Mouse (Mus musculus) liver, embryonic 14.5 days (tissue): ENCODE data around the gene Prrc2b. TPM values are rescaled to one million over a fixed set of nuclear protein-coding genes. Genes with fewer than 3 reads are reported as not detected.

Experiments
- ATAC-seq: fragments of 200-750 bp; cut with Nextera tagmentation; 2 replicates; pipeline ENCODE4 v1.8.0; 2017; ENCODE audit warnings: moderate number of reproducible peaks, mild to moderate bottlenecking, moderate library complexity; ENCODE audit not compliant: insufficient read depth
- DNase-seq, 3 experiments: peaks; one replicate each; pipeline ENCODE4 v3.0.0-alpha.2; 2012 to 2013; ENCODE audit warnings: low read depth in 3 of 3, low spot score in 3 of 3
- H3K27ac ChIP-seq: fragments of 300-500 bp; sonication (generic); 2 replicates; pipeline ENCODE4 v1.5.1; 2014; ENCODE audit warnings: moderate library complexity, mild to moderate bottlenecking, control low read depth, inconsistent platforms
- H3K27me3 ChIP-seq: fragments of 300-500 bp; sonication (generic); 2 replicates; pipeline ENCODE4 v1.6.1; 2014; ENCODE audit warnings: mild to moderate bottlenecking, low read length, moderate library complexity; ENCODE audit not compliant: control insufficient read depth, insufficient read depth
- H3K36me3 ChIP-seq: fragments of 300-500 bp; sonication (generic); replicated peaks from 2 replicates; pipeline ENCODE4 v1.6.1; 2014; ENCODE audit warnings: low read depth; ENCODE audit not compliant: control insufficient read depth, insufficient read depth
- H3K4me1 ChIP-seq, 2 experiments: fragments of 200-500 bp in 1 of 2; fragments of 300-500 bp in 1 of 2; sonication (generic) in 1 of 2; replicated peaks; 2 replicates each; pipeline ENCODE4 v1.6.1; 2012 to 2014; ENCODE audit warnings: antibody characterized with exemption in 1 of 2, inconsistent platforms in 1 of 2, low read length in 1 of 2; ENCODE audit not compliant: control insufficient read depth in 2 of 2, insufficient read depth in 2 of 2
- H3K4me2 ChIP-seq: fragments of 300-500 bp; sonication (generic); 2 replicates; pipeline ENCODE4 v1.6.1; 2014; ENCODE audit warnings: low read depth, mild to moderate bottlenecking, control low read depth, moderate library complexity
- H3K4me3 ChIP-seq, 2 experiments: fragments of 200-500 bp in 1 of 2; fragments of 300-500 bp in 1 of 2; sonication (generic) in 1 of 2; 2 replicates each; pipeline ENCODE4 v1.5.1; 2012 to 2014; ENCODE audit warnings: low read depth in 2 of 2, low read length in 2 of 2, mild to moderate bottlenecking in 2 of 2, control low read depth in 1 of 2, inconsistent platforms in 1 of 2, moderate library complexity in 1 of 2; ENCODE audit not compliant: insufficient read depth in 1 of 2
- H3K9ac ChIP-seq: fragments of 300-500 bp; sonication (generic); replicated peaks from 2 replicates; pipeline ENCODE4 v1.6.1; 2014; ENCODE audit warnings: mild to moderate bottlenecking, control low read depth, moderate library complexity
- H3K9me3 ChIP-seq: fragments of 300-500 bp; sonication (generic); 2 replicates; pipeline ENCODE4 v1.6.1; 2016; ENCODE audit warnings: low read length, mixed read lengths; ENCODE audit not compliant: control insufficient read depth
- CTCF ChIP-seq: IDR thresholded peaks from 2 replicates; pipeline ENCODE4 v1.5.1; 2016; ENCODE audit warnings: antibody characterized with exemption, low read depth, control low read depth
- EP300 ChIP-seq: IDR thresholded peaks from 2 replicates; pipeline ENCODE4 v1.6.1; 2016; ENCODE audit warnings: antibody characterized with exemption, low read depth
- WGBS: fragments of 180-500 bp; shearing (Covaris S2); extraction: QIAGEN DNeasy Blood & Tissue Kit; methylation state at CpG from one replicate; pipeline ENCODE4 v1.1.7; 2014; ENCODE audit not compliant: insufficient replicate concordance; 5-methylcytosine and 5-hydroxymethylcytosine counted together
- polyA plus RNA-seq, 2 experiments: library from polyadenylated mRNA; depleted of rRNA in 1 of 2; stranded (reverse) in 1 of 2; unstranded in 1 of 2; fragments of >200 nt; fragmentation: Nextera tagmentation in 1 of 2; extraction: Ambion mirVana in 1 of 2; gene quantifications; 2 replicates each; pipeline versions ENCODE4 v1.2.1 to v1.2.3; 2012 to 2014

Prrc2b gene
- polyA plus RNA-seq, 2 experiments: 6.2 to 7.6 TPM

- Histone ChIP-seq H3K9me3 (no peaks in the 10 kb centered on the region), H3K27me3 (no peaks in the 10 kb centered on the region), H3K4me2 (peak overlapping the region; percentile 49), H3K4me3 (no peak overlapping the region), H3K36me3 (no peaks in the 10 kb centered on the region), H3K9ac (peak overlapping the region; percentile 64), H3K27ac (peak overlapping the region; percentile 100), H3K4me1 (peaks cover 65 to 71% of the 10 kb centered on the region in 2 experiments)
- WGBS: 28% methylated on average over 6 of the region's 6 CpGs
- peak; percentile 74 to 80 (median 75) for DNase-seq
- TF ChIP-seq EP300: peak; percentile 52
- TF ChIP-seq CTCF: peak; percentile 97
- ATAC-seq: no peak
Measured at GRCm38 (mm10) chr2:32130435-32130834, 20.4 kb upstream of the Prrc2b start.

GRCm38 (mm10) chr2:32131205-32131834, 19.6 kb upstream of the Prrc2b start:
- peak overlapping the region; percentile 100 for H3K27ac ChIP-seq
- H3K4me2 ChIP-seq: peak overlapping the region; percentile 49
- TF ChIP-seq EP300: no peak
- no peak for TF ChIP-seq CTCF
- no peak overlapping the region for H3K4me3 ChIP-seq
- WGBS: 37% methylated on average over 9 of the region's 9 CpGs
- no peak for ATAC-seq
- H3K9me3 ChIP-seq: no peaks in the 10 kb centered on the region
- no peak for DNase-seq
- H3K4me1 ChIP-seq: peaks cover 58 to 64% of the 10 kb centered on the region in 2 experiments
- no peaks in the 10 kb centered on the region for H3K27me3 ChIP-seq
- peak overlapping the region; percentile 64 for H3K9ac ChIP-seq
- no peaks in the 10 kb centered on the region for H3K36me3 ChIP-seq

- Histone ChIP-seq H3K27ac (peak overlapping the region; percentile 100), H3K4me2 (peak overlapping the region; percentile 49), H3K9me3 (no peaks in the 10 kb centered on the region), H3K9ac (peak overlapping the region; percentile 64; the same call in 1 of the 2 replicates), H3K4me1 (peaks cover 52 to 58% of the 10 kb centered on the region in 2 experiments), H3K4me3 (0 out of 4 replicates have a peak overlapping the region, but pooled peaks of 1 of the 2 experiments have one; percentile 1), H3K27me3 (no peaks in the 10 kb centered on the region), H3K36me3 (no peaks in the 10 kb centered on the region)
- no peak for TF ChIP-seq CTCF
- TF ChIP-seq EP300: no peak
- no peak for ATAC-seq
- no peak for DNase-seq
- WGBS: 51% methylated on average over 6 of the region's 6 CpGs
Measured at GRCm38 (mm10) chr2:32131866-32132566, 18.9 kb upstream of the Prrc2b start.

GRCm38 (mm10) chr2:32132567-32132992, 18.3 kb upstream of the Prrc2b start:
- DNase-seq (peak; percentile 88 to 91 (median 90)), ATAC-seq (peak; percentile 27)
- Histone ChIP-seq H3K4me1 (peaks cover 51 to 52% of the 10 kb centered on the region in 2 experiments), H3K4me3 (0 out of 4 replicates have a peak overlapping the region, but pooled peaks of 1 of the 2 experiments have one; percentile 1), H3K9ac (0 out of 2 replicates have a peak overlapping the region, but pooled peaks have one; percentile 43), H3K27me3 (no peaks in the 10 kb centered on the region), H3K4me2 (peak overlapping the region; percentile 49), H3K9me3 (no peaks in the 10 kb centered on the region), H3K27ac (peak overlapping the region; percentile 100), H3K36me3 (no peaks in the 10 kb centered on the region)
- no peak for TF ChIP-seq EP300
- no peak for TF ChIP-seq CTCF
- 3% methylated on average over 12 of the region's 12 CpGs for WGBS

- ATAC-seq (no peak), DNase-seq (peak; percentile 71 to 81 (median 73))
- H3K4me3 ChIP-seq: no peak overlapping the region
- H3K27me3 ChIP-seq: no peaks in the 10 kb centered on the region
- no peaks in the 10 kb centered on the region for H3K36me3 ChIP-seq
- H3K9ac ChIP-seq: no peak overlapping the region
- H3K4me2 ChIP-seq: no peak overlapping the region
- H3K27ac ChIP-seq: no peak overlapping the region
- peaks cover 47 to 49% of the 10 kb centered on the region in 2 experiments for H3K4me1 ChIP-seq
- TF ChIP-seq EP300 (no peak), CTCF (peak; percentile 95)
- H3K9me3 ChIP-seq: no peaks in the 10 kb centered on the region
- 3% methylated on average over 2 of the region's 2 CpGs for WGBS
Measured at GRCm38 (mm10) chr2:32134039-32134438, 16.8 kb upstream of the Prrc2b start.
